Mouse (Mus musculus): ENCODE measurements around the gene Spp2.
A peak's percentile ranks its signal among the peaks of the same experiment; 100 is the strongest.

The Spp2 gene

GRCm38 (mm10) chr1:88468335-88468734, 61.6 kb downstream of the Spp2 start:
- DNase-seq: peak; percentile 21 to 57

GRCm38 (mm10) chr1:88469746-88470145, 63.0 kb downstream of the Spp2 start:
- DNase-seq: no peak

DNA sequence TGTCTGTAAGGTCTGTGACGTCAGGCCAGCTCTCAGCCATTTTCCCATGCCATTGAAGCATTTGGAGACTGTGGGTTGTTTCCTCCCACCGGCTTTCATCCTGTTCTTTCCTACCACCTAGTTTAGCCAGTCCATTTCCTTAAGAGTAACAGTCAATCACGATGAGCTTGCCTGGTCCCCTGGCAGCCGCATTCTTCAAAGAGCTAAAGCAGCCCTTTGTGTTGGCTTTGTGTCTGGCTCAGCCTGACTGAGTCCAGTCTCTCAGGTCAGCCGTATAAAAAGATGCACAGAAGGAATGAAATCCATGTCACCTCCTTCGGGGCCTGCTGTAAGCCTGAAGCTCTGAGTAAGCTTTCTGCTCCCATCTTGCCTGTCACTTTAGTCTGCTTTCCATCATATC, 65.5 kb downstream of the Spp2 start:
- no peak for DNase-seq

GRCm38 (mm10) chr1:88473899-88474298, 67.1 kb downstream of the Spp2 start:
- no peak for DNase-seq

GRCm38 (mm10) chr1:88474598-88474997, 67.8 kb downstream of the Spp2 start:
- DNase-seq: peak; percentile 70 to 86

DNA sequence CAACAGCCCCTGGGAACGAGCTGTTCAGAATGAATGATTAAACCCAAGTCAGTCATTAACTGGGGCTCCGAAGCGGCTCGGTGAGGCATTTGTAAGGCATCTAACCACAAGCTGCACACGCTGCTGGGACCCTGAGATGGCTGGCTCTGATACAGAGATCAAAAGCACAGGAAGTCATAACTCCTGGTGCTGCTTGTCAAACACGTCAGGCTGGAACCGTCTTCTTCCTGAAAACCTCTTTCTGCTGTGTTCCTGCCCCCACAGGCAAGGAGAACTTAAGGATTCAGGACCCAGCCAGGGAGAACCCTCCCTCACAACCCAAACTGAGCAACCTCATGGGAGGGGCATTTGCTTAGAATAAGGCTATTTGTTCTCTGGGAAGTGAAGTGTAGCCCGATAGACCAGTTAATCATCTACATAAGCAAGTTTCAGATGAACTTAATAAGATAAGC, 68.8 kb downstream of the Spp2 start:
- DNase-seq: peak; percentile 62 to 88
